Mouse (Mus musculus): ENCODE measurements around the gene Sox13. TPM values are rescaled to one million over a fixed set of nuclear protein-coding genes. Genes with fewer than 3 reads are reported as not detected.

Gene Sox13
- total and polyA plus RNA-seq, 3 experiments: 0.34 to 1.4 (median 0.90) TPM

DNA sequence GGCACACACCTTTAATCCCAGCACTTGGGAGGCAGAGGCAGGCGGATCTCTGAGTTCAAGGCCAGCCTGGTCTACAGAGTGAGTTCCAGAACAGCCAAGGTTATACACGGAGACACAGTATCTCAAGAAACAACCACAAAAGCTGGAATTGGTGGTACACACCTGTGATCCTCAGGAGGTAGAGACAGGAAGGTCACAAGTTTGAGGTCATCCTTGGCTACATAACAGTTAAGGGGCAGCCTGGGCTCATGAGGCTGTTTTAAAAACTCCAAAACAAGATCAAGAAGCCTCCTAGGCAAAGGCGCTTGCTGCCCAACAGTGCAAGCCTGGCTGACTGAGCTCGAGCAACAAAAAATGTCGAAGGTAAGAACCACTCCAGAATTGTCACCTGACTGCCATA is 27.5 kb downstream of the Sox13 start:
- Histone ChIP-seq H3K79me2 (replicated peaks; ENCODE audit: control insufficient read depth, extremely low read depth, insufficient read depth, poor library complexity, severe bottlenecking) (no peaks in the 10 kb centered on the region), H3K27ac (ENCODE audit: insufficient read depth, low read depth) (no peak overlapping the region)
- dilution Hi-C loops (cut with MboI; ENCODE audit: extremely low pct_ligation_motif_present, extremely low pct_unique_long_range_greater_than_20kb, low sequenced_read_pairs): no loop called here

DNA sequence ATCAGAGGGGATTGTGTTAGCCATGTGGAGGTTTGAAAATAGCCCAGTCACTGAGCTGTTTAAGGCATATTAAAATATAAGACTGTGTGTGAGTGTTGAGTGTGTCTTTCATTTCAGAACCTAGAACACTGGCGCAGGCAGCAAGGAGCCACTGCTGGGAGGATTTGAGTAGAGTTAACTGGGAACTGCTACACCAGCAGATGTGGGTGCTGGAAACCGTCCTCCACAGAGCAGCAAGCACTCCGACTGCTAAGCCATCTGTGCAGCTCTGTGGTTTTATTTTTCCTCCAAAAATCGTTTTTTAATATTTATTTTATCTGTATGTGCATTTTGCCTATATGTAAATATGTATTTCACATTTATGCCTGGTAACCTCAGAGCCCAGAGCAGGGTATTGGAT is 29.5 kb downstream of the Sox13 start:
- Histone ChIP-seq H3K4me1 (ENCODE audit: control insufficient read depth in 1 of 2, insufficient read depth in 2 of 2) (no peaks in the 10 kb centered on the region), H3K36me3 (replicated peaks in 1 of 2; ENCODE audit: control insufficient read depth in 1 of 2, insufficient read depth in 1 of 2, low read length in 1 of 2) (no peaks in the 10 kb centered on the region), H3K79me2 (replicated peaks; ENCODE audit: control insufficient read depth, extremely low read depth, insufficient read depth, poor library complexity, severe bottlenecking) (no peaks in the 10 kb centered on the region), H3K9me3 (replicated peaks; ENCODE audit: low read length) (peaks cover 6% of the 10 kb centered on the region), H3K27ac (ENCODE audit: insufficient read depth, low read depth) (no peak overlapping the region), H3K4me2 (ENCODE audit: insufficient read depth, low read depth, poor library complexity, severe bottlenecking) (no peak overlapping the region), H3K4me3 (replicated peaks in 1 of 3; ENCODE audit: low read depth in 2 of 3, low read length in 2 of 3, poor library complexity in 1 of 3) (no peak overlapping the region), H3K27me3 (replicated peaks) (peaks cover 78% of the 10 kb centered on the region), H3K9ac (ENCODE audit: insufficient read depth, low read depth) (no peak overlapping the region)
- TF ChIP-seq CHD1 (IDR thresholded peaks at IDR 0.05; ENCODE audit: low read depth, low read length) (no peak), USF2 (conservative IDR thresholded peaks at IDR 0.05; ENCODE audit: low read depth, low read length) (no peak), ELF1 (IDR thresholded peaks at IDR 0.05; ENCODE audit: low read depth, low read length) (no peak), ZNF384 (IDR thresholded peaks at IDR 0.05; ENCODE audit: low read depth, low read length) (no peak), RAD21 (IDR thresholded peaks at IDR 0.05; ENCODE audit: low read depth, low read length) (no peak), EP300 (IDR thresholded peaks at IDR 0.05; ENCODE audit: low read length) (no peak), ZC3H11A (IDR thresholded peaks at IDR 0.05; ENCODE audit: low read depth, low read length) (no peak), CHD2 (IDR thresholded peaks at IDR 0.05; ENCODE audit: low read length) (no peak), E2F4 (IDR thresholded peaks at IDR 0.05; ENCODE audit: insufficient replicate concordance, low read depth, low read length) (no peak), JUN (IDR thresholded peaks at IDR 0.05; ENCODE audit: insufficient read depth, low read depth, low read length) (no peak), SMC3 (IDR thresholded peaks at IDR 0.05; ENCODE audit: low read depth, low read length) (no peak), IRF4 (IDR thresholded peaks at IDR 0.05; ENCODE audit: low read depth, low read length) (no peak)
- dilution Hi-C loops (cut with MboI; ENCODE audit: extremely low pct_ligation_motif_present, extremely low pct_unique_long_range_greater_than_20kb, low sequenced_read_pairs) (no loop called here), in situ Hi-C loops (cut with MboI; ENCODE audit: low pct_ligation_motif_present, low pct_unique_long_range_greater_than_20kb, low sequenced_read_pairs) (no loop called here)
- DNase-seq (ENCODE audit: extremely low read depth): no peak

More for the DNA sequence above, 27.5 kb downstream of the Sox13 start:
- Histone ChIP-seq H3K4me2 (ENCODE audit: insufficient read depth, low read depth, poor library complexity, severe bottlenecking) (no peak overlapping the region), H3K36me3 (replicated peaks in 1 of 2; ENCODE audit: control insufficient read depth in 1 of 2, insufficient read depth in 1 of 2, low read length in 1 of 2) (no peaks in the 10 kb centered on the region), H3K9ac (ENCODE audit: insufficient read depth, low read depth) (no peak overlapping the region), H3K4me1 (ENCODE audit: control insufficient read depth in 1 of 2, insufficient read depth in 2 of 2) (no peaks in the 10 kb centered on the region), H3K4me3 (replicated peaks in 1 of 3; ENCODE audit: low read depth in 2 of 3, low read length in 2 of 3, poor library complexity in 1 of 3) (no peak overlapping the region), H3K27me3 (replicated peaks) (peaks cover 82% of the 10 kb centered on the region), H3K9me3 (replicated peaks; ENCODE audit: low read length) (no peaks in the 10 kb centered on the region)
- in situ Hi-C loops (cut with MboI; ENCODE audit: low pct_ligation_motif_present, low pct_unique_long_range_greater_than_20kb, low sequenced_read_pairs): no loop called here
- TF ChIP-seq SMC3 (IDR thresholded peaks at IDR 0.05; ENCODE audit: low read depth, low read length) (no peak), KAT2A (IDR thresholded peaks at IDR 0.05; ENCODE audit: insufficient replicate concordance, low read length) (no peak), USF1 (IDR thresholded peaks at IDR 0.05; ENCODE audit: low read depth, low read length) (no peak), CHD2 (IDR thresholded peaks at IDR 0.05; ENCODE audit: low read length) (no peak), NRF1 (IDR thresholded peaks at IDR 0.05; ENCODE audit: low read depth, low read length) (no peak), CTCF (conservative IDR thresholded peaks at IDR 0.05 in 1 of 2, IDR thresholded peaks at IDR 0.05 in 1 of 2; ENCODE audit: low read depth in 2 of 2, low read length in 2 of 2) (no peak), SIN3A (IDR thresholded peaks at IDR 0.05; ENCODE audit: low read length) (no peak)
- no peak for DNase-seq (ENCODE audit: extremely low read depth)

All from CH12.LX (cell line).